Mouse (Mus musculus) embryonic stem cell, embryonic (primary cell): ENCODE measurements around the gene Cps1.

Experiments used
- CTCF ChIA-PET, 4 experiments: fragments of 300-600 bp in 2 of 4; fragments of 350-600 bp in 2 of 4; sonication (Branson Sonifier 250); formaldehyde crosslinking; loops; one replicate each; lab custom pipeline; 2022; ENCODE audit warnings: inconsistent platforms in 2 of 4; lab: Charles Lee
- POLR2A ChIA-PET, 4 experiments: fragments of 300-600 bp in 2 of 4; fragments of 350-600 bp in 2 of 4; sonication (Branson Sonifier 250); formaldehyde crosslinking; loops; one replicate each; lab custom pipeline; 2022; ENCODE audit warnings: antibody characterized with exemption in 4 of 4, inconsistent platforms in 1 of 4; lab: Charles Lee

Cps1 gene

DNA sequence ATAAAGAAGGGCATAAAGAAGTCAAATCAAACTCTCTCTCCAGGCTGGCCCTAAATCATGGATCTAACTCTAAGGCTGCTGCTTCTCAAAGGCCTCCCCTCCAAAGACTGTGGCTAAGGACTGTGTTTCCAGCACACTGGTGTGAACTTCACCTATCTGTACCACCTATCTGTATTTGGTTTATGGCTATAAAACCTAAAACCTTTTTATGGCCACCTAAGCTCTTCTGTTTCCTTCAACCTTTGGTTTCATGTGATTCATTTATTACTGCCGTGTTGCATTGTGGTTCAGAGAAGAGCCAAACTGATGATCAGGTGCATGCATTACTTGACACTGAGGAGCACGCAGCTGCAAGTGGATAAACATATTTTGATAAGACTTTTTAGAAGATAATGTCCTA lies 74.5 kb downstream of the Cps1 start:
- ChIA-PET POLR2A (no interaction called here), CTCF (no interaction called here)

DNA sequence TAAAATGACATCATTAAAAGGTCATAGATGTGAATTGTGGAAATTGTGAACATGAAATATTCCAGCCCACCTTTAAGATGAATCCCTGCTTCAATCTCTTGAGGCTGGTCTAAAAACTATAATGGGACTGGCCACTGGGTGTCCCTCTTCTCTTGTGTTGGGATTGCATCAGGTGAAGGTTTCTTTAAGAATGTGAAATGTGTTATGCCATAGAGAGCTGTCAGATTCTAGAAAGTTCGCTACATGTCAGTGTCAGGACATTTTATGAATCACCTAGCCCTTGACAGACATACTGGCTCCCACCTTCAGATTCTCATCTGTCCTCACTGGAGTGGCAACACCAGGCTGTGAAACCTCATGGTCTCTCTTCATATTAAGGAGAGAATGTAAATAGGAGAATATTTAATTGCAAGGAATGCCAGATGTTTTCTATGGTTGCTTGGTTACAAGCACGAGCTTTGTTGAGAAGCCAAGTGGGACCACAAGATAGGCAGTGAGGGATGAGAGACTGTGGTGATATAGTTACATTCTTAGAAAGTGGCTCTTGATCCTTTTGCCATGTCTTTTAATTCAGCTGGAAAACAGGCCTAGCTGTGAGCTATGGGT lies 95.6 kb downstream of the Cps1 start:
- POLR2A ChIA-PET, result no interaction called here
- CTCF ChIA-PET, result interaction anchor here in 1 of 4 experiments (0.6 kb wide), 1 partner anchor 144 kb away, joined by 7 read pairs; no protein-coding TSS in a partner anchor

DNA sequence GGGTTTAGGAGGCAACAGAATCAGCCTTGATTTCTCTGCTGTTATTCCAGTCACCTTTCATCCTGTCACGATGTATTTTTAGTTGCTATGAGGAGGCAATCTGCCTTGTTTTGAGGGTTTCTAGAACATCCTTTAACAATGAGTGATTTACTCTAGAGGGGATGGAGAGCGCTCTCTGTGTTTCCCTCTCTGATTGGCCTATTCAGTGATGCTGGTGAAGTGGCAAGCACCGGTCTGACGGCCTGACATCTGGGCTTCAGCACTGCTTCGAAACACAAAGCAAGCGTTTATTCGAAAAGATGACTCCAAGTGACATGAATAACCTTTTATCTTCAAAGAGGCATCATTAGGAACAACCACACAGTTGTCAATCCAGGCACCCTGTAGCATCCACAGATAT lies 100.8 kb downstream of the Cps1 start:
- POLR2A ChIA-PET, result no interaction called here

GRCm38 (mm10) chr1:67234861-67235260 lies 112.0 kb downstream of the Cps1 start:
- ChIA-PET CTCF (no interaction called here), POLR2A (no interaction called here)

More for the DNA sequence above, 100.8 kb downstream of the Cps1 start:
- CTCF ChIA-PET, result no interaction called here

- POLR2A ChIA-PET, result interaction anchor here in 1 of 4 experiments (0.6 kb wide), 1 partner anchor 33 kb away, joined by 4 read pairs; no protein-coding TSS in a partner anchor
Observed at GRCm38 (mm10) chr1:67235468-67236217, 112.8 kb downstream of the Cps1 start.

GRCm38 (mm10) chr1:67238446-67238845 lies 115.6 kb downstream of the Cps1 start:
- CTCF ChIA-PET, result no interaction called here

More at GRCm38 (mm10) chr1:67235468-67236217, 112.8 kb downstream of the Cps1 start:
- CTCF ChIA-PET, result no interaction called here

GRCm38 (mm10) chr1:67238941-67239340 lies 116.1 kb downstream of the Cps1 start:
- CTCF ChIA-PET, result no interaction called here

More at GRCm38 (mm10) chr1:67238446-67238845, 115.6 kb downstream of the Cps1 start:
- POLR2A ChIA-PET, result interaction anchor here in 1 of 4 experiments (0.6 kb wide), 1 partner anchor 1983 kb away, joined by 3 read pairs; no protein-coding TSS in a partner anchor

GRCm38 (mm10) chr1:67265222-67265621 lies 142.4 kb downstream of the Cps1 start:
- POLR2A ChIA-PET, result no interaction called here
- CTCF ChIA-PET, result no interaction called here

More at GRCm38 (mm10) chr1:67238941-67239340, 116.1 kb downstream of the Cps1 start:
- POLR2A ChIA-PET, result no interaction called here

DNA sequence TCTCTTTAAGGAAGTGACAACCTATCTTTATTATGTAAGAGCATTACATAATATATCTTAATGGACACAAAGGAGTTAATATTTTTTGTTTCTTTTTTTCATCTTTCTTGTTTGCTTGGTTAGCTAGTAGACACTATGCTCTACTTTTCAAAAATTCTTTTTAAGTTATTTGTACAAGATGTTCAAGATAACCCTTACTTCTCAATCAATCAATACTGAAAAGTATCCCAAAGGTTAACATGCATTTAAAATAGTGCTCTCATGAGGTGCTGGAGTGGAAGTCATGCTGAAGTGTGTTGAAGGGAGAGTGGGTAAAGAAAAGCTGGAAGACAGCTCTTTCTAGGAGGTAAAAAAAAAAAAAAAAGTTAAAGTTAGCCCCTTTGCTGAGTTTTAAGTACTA lies 145.1 kb downstream of the Cps1 start:
- ChIA-PET POLR2A (interaction anchor here in 1 of 4 experiments (0.7 kb wide), 1 partner anchor 8 kb away, joined by 4 read pairs; no protein-coding TSS in a partner anchor), CTCF (interaction anchor here in 1 of 4 experiments (0.7 kb wide), 1 partner anchor 143 kb away, joined by 3 read pairs; no protein-coding TSS in a partner anchor)

- ChIA-PET POLR2A (interaction anchor here in 3 of 4 experiments (0.6 to 0.7 kb wide), 3 partner anchors 9 to 32 kb away, joined by 3 to 4 read pairs (median 4); no protein-coding TSS in a partner anchor), CTCF (interaction anchor here in 1 of 4 experiments (0.7 kb wide), 1 partner anchor 142 kb away, joined by 3 read pairs; no protein-coding TSS in a partner anchor)
Observed at GRCm38 (mm10) chr1:67268450-67268849, 145.6 kb downstream of the Cps1 start.

DNA sequence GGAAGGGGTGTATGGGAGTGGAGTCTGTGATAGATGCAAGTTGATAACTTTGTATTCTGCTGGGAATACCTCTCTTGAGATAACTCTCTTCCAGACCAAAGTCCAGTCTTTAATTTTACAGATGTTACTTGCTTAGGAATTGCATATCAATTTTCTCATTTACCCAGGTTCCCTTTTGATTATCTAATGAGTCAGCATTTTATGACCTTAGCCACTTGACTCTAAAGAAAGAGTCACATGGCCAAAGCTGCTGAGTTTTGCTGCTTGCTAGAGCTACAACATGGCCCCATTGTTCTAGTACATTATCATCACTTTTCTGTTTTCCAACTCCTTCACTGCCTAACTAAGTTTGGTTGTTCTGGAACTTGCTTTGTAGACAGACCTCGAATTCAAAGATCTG lies 153.4 kb downstream of the Cps1 start:
- POLR2A ChIA-PET, result no interaction called here
- CTCF ChIA-PET, result no interaction called here
